Mouse (Mus musculus) liver, embryonic 16.5 days (tissue): ENCODE data around the gene Atp5j. TPM values are rescaled to one million over a fixed set of nuclear protein-coding genes. Genes with fewer than 3 reads are reported as not detected.
A peak's percentile ranks its signal among the peaks of the same experiment; 100 is the strongest.

Experiments
- ATAC-seq: fragments of 200-750 bp; cut with Nextera tagmentation; 2 replicates; pipeline ENCODE4 v1.8.0; 2017; ENCODE audit warnings: low read depth, mild to moderate bottlenecking, moderate number of reproducible peaks, moderate library complexity
- H3K27ac ChIP-seq: fragments of 300-500 bp; sonication (generic); 2 replicates; pipeline ENCODE4 v1.5.1; 2014; ENCODE audit warnings: mild to moderate bottlenecking, low read length
- H3K27me3 ChIP-seq: fragments of 300-500 bp; sonication (generic); 2 replicates; pipeline ENCODE4 v1.6.1; 2014; ENCODE audit warnings: low read depth, low read length, mixed read lengths; ENCODE audit not compliant: control insufficient read depth, insufficient read depth
- H3K36me3 ChIP-seq: fragments of 300-500 bp; sonication (generic); 2 replicates; pipeline ENCODE4 v1.6.1; 2014; ENCODE audit warnings: mild to moderate bottlenecking; ENCODE audit not compliant: control insufficient read depth, insufficient read depth
- H3K4me1 ChIP-seq: fragments of 300-500 bp; sonication (generic); 2 replicates; pipeline ENCODE4 v1.6.1; 2014; ENCODE audit warnings: low read depth, low read length, mixed read lengths; ENCODE audit not compliant: control insufficient read depth
- H3K4me2 ChIP-seq: fragments of 300-500 bp; sonication (generic); 2 replicates; pipeline ENCODE4 v1.6.1; 2014; ENCODE audit warnings: low read depth, low read length, mixed read lengths
- H3K4me3 ChIP-seq: fragments of 300-500 bp; sonication (generic); 2 replicates; pipeline ENCODE4 v1.5.1; 2014; ENCODE audit warnings: low read depth, mild to moderate bottlenecking, low read length
- H3K9ac ChIP-seq: fragments of 300-500 bp; sonication (generic); 2 replicates; pipeline ENCODE4 v1.6.1; 2014; ENCODE audit warnings: low read depth, low read length
- H3K9me3 ChIP-seq: fragments of 300-500 bp; sonication (generic); replicated peaks from 2 replicates; pipeline ENCODE4 v1.6.1; 2016; ENCODE audit warnings: low read length; ENCODE audit not compliant: control insufficient read depth
- WGBS: fragments of 180-500 bp; shearing (Covaris S2); extraction: QIAGEN DNeasy Blood & Tissue Kit; methylation state at CpG from one replicate; pipeline ENCODE4 v1.1.7; 2014; ENCODE audit not compliant: insufficient replicate concordance; 5-methylcytosine and 5-hydroxymethylcytosine counted together
- polyA plus RNA-seq: library from polyadenylated mRNA; unstranded; fragments of >200 nt; fragmentation: Nextera tagmentation; extraction: Ambion mirVana; gene quantifications from 2 replicates; pipeline ENCODE4 v1.2.1, GENCODE M21; 2015

Gene Atp5j
- polyA plus RNA-seq, 1 experiment from 2014 or later: 490 TPM

DNA sequence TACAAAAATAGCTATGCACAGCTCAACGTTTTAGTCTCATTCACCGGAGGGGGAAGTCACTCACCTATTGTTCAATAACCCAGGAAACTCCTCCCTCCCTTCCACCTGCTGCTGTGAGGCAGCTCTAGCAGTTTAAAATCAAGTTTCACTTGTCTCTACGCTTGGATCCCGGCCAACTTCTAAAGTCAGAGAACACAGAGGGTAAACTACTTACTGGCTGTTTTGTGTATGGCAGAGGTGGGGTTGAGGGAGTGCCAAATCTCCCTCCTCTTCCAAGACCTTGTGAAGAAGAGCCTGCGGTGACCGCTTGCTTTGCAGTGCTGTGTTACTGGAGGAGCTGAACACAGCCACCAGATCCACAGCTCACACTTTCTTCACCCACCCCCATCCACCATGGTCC lies 10.4 kb downstream of the Atp5j start:
- no peak overlapping the region for H3K4me2 ChIP-seq
- H3K27me3 ChIP-seq: no peaks in the 10 kb centered on the region
- H3K36me3 ChIP-seq: peaks cover 26% of the 10 kb centered on the region
- ATAC-seq: peak; percentile 30; the same call in 1 of the 2 replicates
- H3K9me3 ChIP-seq: no peaks in the 10 kb centered on the region
- 68% methylated on average over 6 of the region's 6 CpGs for WGBS
- no peak overlapping the region for H3K9ac ChIP-seq
- H3K4me3 ChIP-seq: no peak overlapping the region
- no peaks in the 10 kb centered on the region for H3K4me1 ChIP-seq
- no peak overlapping the region for H3K27ac ChIP-seq

DNA sequence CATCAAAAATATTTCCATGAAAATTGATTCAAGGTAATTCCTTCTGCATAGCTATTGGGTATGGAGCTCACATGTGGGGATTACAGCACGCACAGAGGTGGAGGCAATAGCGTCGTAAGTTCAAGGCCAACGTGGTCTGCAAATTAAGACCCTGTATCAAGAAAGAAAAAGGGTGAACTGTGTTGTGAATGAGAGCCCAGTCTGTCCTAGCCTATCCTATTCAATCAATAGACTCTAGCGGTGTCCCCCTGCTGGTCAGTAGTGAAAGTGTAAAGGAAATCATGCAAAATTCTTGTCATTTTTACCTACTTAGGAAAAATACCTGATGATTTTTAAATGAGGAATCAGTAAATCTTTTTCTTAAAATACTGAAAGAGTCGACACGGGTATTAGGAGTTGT lies 18.0 kb downstream of the Atp5j start:
- no peaks in the 10 kb centered on the region for H3K9me3 ChIP-seq
- no peaks in the 10 kb centered on the region for H3K27me3 ChIP-seq
- no peaks in the 10 kb centered on the region for H3K36me3 ChIP-seq
- H3K4me1 ChIP-seq: no peaks in the 10 kb centered on the region
- H3K27ac ChIP-seq: no peak overlapping the region
- no peak overlapping the region for H3K4me3 ChIP-seq
- no peak for ATAC-seq
- H3K4me2 ChIP-seq: no peak overlapping the region
- 27% methylated on average over 7 of the region's 7 CpGs for WGBS
- H3K9ac ChIP-seq: no peak overlapping the region

DNA sequence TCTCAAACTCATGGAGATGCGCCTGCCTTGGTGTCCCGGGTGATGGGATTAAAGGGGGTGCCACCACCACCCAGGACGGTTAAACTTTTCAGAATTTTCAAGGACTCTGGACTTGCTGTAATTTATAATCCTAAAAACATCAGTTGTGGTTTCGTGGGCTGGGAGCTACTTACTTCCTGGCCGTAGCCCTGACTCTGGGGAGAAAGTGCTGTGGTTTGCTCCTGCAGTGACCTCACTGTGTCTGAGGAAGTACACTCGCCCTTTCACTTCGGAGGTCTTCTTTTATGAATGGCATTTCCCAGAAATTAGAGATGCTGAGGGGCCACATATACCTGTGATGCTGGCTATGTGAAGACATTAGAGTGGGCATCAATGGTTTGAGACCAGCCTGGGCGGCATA lies 20.9 kb downstream of the Atp5j start:
- H3K4me3 ChIP-seq: 0 out of 2 replicates have a peak overlapping the region, but pooled peaks have one; percentile 2
- H3K36me3 ChIP-seq: no peaks in the 10 kb centered on the region
- H3K9me3 ChIP-seq: no peaks in the 10 kb centered on the region
- no peaks in the 10 kb centered on the region for H3K27me3 ChIP-seq
- ATAC-seq: no peak
- WGBS: 23% methylated on average over 8 of the region's 8 CpGs
- H3K4me2 ChIP-seq: no peak overlapping the region
- no peaks in the 10 kb centered on the region for H3K4me1 ChIP-seq
- H3K27ac ChIP-seq: no peak overlapping the region
- H3K9ac ChIP-seq: no peak overlapping the region

DNA sequence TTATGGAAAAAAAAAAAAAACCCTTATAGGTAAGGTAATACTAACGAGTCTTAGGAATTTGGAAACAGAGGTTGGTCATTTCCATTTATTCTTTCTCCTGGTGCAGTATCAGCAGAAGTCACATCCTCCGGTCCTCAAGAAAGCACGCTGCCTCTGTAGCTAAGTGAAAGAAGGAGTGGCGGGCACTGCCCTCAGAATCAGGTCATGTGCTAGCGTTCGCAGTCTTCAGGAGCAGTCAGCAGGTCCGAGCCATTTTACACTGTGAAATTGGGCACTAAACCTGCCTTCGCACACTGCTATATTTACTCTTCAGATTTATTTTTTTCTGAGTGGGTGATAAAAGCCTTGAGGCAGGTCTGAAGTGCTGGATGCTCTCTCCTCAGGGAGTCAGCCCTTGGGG lies 21.6 kb downstream of the Atp5j start:
- Histone ChIP-seq H3K4me3 (no peak overlapping the region), H3K4me2 (no peak overlapping the region), H3K36me3 (no peaks in the 10 kb centered on the region), H3K9ac (no peak overlapping the region), H3K4me1 (no peaks in the 10 kb centered on the region), H3K27me3 (no peaks in the 10 kb centered on the region), H3K9me3 (no peaks in the 10 kb centered on the region), H3K27ac (no peak overlapping the region)
- ATAC-seq: no peak
- whole genome bisulfite sequencing: 52% methylated on average over 8 of the region's 8 CpGs

DNA sequence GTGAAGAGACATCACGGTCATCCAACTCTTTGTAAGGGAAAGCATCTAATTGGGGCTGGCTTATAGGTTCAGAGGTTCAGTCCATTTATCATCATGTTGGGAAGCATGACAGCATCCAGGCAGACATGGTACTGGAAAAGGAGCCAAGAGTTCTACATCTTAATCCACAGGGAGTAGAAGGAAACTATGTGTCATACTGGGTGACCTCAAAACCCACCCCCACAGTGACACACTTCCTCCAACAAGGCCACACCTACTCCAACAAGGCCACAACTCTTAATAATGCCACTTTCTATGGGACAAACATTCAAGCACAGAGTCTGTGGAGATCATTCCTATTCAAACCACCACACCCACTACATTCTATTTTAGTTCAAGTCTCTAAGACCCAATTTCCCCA lies 25.2 kb downstream of the Atp5j start:
- Histone ChIP-seq H3K4me2 (no peak overlapping the region), H3K9ac (no peak overlapping the region), H3K27ac (no peak overlapping the region), H3K36me3 (no peaks in the 10 kb centered on the region), H3K4me3 (no peak overlapping the region), H3K27me3 (no peaks in the 10 kb centered on the region), H3K9me3 (no peaks in the 10 kb centered on the region), H3K4me1 (no peaks in the 10 kb centered on the region)
- no peak for ATAC-seq
- WGBS: 73% methylated on average over 1 of the region's 1 CpGs

DNA sequence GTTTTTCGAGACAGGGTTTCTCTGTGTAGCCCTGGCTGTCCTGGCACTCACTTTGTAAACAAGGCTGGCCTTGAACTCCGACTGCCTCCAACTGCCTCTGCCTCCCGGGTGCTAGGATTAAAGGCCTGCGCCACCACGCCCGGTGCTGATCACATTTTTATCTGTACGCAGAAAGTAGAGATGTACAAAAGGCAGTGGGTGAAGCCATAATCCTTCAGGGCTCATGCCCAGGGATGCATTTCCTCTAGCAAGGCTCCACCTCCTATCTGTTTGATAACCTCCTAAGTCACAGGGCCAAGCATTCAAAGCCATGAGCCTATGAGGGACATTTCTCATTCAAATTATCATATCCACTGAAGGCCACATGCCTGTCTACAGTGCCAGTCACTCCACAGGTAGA lies 27.6 kb downstream of the Atp5j start:
- H3K9ac ChIP-seq: no peak overlapping the region
- no peak overlapping the region for H3K4me2 ChIP-seq
- H3K27me3 ChIP-seq: no peaks in the 10 kb centered on the region
- H3K9me3 ChIP-seq: no peaks in the 10 kb centered on the region
- H3K27ac ChIP-seq: no peak overlapping the region
- H3K4me3 ChIP-seq: no peak overlapping the region
- ATAC-seq: no peak
- 76% methylated on average over 7 of the region's 7 CpGs for WGBS
- no peaks in the 10 kb centered on the region for H3K36me3 ChIP-seq
- H3K4me1 ChIP-seq: no peaks in the 10 kb centered on the region; the same call in 1 of the 2 replicates

DNA sequence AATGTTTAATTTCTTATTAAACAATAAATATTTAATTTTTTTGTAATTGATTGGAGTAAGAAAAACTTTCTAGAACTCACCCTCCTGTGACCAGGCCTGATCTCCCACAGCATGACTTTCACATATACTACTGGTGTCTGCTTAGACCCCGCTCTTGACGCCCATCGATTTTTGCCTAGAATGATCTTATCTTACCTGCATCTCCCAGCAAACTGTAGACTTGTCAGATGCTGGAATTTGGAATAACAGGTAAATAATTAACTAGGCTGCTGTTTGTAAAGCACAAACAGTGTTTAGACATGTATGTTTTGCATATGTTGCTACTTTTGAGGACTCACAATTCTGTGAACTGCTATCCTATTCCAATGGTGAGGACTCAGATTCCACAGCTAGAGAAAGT lies 29.2 kb downstream of the Atp5j start:
- Histone ChIP-seq H3K27ac (0 out of 2 replicates have a peak overlapping the region, but pooled peaks have one; percentile 58), H3K4me3 (no peak overlapping the region), H3K27me3 (no peaks in the 10 kb centered on the region), H3K36me3 (no peaks in the 10 kb centered on the region), H3K9me3 (no peaks in the 10 kb centered on the region), H3K9ac (no peak overlapping the region), H3K4me2 (no peak overlapping the region), H3K4me1 (no peaks in the 10 kb centered on the region; the same call in 1 of the 2 replicates)
- ATAC-seq: peak; percentile 56
- 73% methylated on average over 3 of the region's 3 CpGs for WGBS

DNA sequence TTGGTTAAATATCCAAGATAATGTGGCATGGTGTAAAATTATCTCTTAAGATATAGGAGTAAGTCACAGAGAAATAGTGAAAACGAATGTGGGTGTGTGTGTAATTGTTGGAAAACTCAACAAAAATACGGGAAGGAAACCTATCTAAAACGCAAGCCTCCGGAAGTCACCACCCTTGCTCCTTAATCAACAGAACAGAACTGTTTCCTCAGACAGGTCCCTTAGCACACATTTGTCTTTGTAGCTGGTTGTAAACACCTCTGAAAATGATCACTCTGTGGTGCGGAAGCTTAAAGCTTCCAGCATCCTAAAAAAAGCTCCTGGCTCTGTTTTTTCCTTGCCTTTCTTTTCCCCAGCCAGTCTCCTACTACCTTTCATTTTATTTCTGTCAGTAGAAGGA lies 30.6 kb downstream of the Atp5j start:
- Histone ChIP-seq H3K9me3 (no peaks in the 10 kb centered on the region), H3K36me3 (no peaks in the 10 kb centered on the region), H3K4me3 (no peak overlapping the region), H3K4me1 (no peaks in the 10 kb centered on the region; the same call in 1 of the 2 replicates), H3K27ac (no peak overlapping the region), H3K9ac (no peak overlapping the region), H3K27me3 (no peaks in the 10 kb centered on the region), H3K4me2 (no peak overlapping the region)
- WGBS: 37% methylated on average over 5 of the region's 5 CpGs
- ATAC-seq: no peak

DNA sequence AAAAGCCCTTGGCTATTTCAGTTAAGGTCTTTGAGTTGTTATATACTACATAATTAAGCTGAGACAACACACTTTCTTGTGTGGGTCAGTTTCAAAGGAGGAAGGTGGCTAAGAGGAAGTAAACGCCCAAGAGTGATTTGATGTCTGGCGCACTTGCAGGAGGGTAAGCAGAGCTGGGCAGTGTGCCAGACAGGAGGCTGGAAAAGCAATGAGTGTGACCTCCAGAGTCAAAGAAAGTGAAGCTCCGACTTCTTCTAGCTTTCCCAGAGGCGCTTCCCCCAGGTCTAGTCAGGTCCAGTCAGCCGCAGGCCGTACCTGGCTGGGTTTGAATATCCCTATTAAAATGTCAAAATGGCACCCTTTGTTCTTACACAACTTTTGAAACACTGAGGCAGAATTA lies 33.2 kb downstream of the Atp5j start:
- WGBS: 42% methylated on average over 6 of the region's 6 CpGs
- H3K9ac ChIP-seq: no peak overlapping the region
- H3K4me3 ChIP-seq: no peak overlapping the region
- H3K4me1 ChIP-seq: no peaks in the 10 kb centered on the region; the same call in 1 of the 2 replicates
- H3K36me3 ChIP-seq: no peaks in the 10 kb centered on the region
- no peak overlapping the region for H3K4me2 ChIP-seq
- no peaks in the 10 kb centered on the region for H3K9me3 ChIP-seq
- no peak overlapping the region for H3K27ac ChIP-seq
- ATAC-seq: no peak
- H3K27me3 ChIP-seq: no peaks in the 10 kb centered on the region
